Mouse (Mus musculus): ENCODE data around the gene Tdrd9. TPM values are rescaled to one million over a fixed set of nuclear protein-coding genes. Genes with fewer than 3 reads are reported as not detected.
"Not testable (repeated sequence)": the region's sequence is repeated elsewhere in the genome, so short reads cannot be mapped to it uniquely, and the experiment has no call there.

Gene Tdrd9
- total and polyA plus RNA-seq, 3 experiments: 0.09 to 0.10 TPM; not detected in 1

DNA sequence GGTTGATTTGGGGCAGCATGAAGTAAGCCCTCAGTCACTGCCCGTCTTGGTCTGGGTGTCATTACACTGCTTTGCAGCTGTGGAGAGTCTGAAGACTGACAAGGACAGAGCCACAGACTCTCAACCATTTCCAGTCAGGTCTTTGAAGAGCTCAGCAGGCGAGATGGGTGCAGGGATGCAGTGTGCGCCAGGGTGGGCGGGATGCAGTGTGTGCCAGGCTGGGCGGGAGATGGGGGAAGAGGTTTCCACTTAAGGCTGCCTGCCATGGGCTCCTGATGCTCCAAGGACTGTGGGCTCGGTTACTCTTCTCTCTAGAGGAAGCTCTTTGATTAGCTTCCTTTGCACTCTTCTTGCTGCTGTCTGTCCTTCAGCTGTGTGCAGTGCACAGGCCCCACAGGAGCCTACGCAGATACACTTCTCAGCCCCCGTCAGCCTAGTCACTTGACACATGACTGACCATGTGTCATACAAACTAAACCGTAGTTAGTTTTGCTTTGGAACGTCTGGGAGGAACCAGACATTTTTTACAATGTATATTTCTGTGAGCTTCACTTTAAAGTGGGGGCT, 62.1 kb downstream of the Tdrd9 start:
- DNase-seq: no peak

DNA sequence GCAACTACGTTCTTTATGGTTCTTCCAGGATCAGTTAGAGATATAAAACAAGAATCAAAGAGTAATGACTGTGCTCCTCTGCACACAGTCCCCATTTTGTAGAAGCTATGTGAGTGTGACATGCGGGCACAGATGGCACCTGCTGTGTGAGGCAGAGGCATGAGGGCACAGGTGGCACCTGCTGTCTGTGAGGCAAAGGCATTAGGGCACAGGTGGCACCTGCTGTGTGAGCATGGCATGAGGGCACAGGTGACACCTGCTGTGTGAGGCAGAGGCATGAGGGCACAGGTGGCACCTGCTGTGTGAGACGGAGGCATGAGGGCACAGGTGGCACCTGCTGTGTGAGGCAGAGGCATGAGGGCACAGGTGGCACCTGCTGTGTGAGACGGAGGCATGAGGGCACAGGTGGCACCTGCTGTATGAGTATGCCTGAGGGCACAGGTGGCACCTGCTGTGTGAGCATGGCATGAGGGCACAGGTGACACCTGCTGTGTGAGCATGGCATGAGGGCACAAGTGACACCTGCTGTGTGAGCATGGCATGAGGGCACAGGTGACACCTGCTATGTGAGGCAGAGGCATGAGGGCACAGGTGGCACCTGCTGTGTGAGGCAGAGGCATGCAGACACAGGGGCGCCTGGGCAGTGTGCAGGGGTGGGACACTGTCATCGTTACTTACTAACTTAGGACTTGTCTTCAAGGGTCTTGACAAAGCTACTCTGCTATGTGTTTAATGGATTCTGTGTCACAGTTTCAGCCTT, 64.2 kb downstream of the Tdrd9 start:
- H3K27ac ChIP-seq; H3K4me1 ChIP-seq (ENCODE audit: control insufficient read depth, insufficient read depth, low read length); H3K4me3 ChIP-seq; H3K27me3 ChIP-seq (ENCODE audit: control insufficient read depth, insufficient read depth, low read length); DNase-seq; H3K36me3 ChIP-seq (ENCODE audit: control insufficient read depth, insufficient read depth, low read length); intact Hi-C loops (cut with DNase I); H3K79me2 ChIP-seq (replicated peaks; ENCODE audit: control insufficient read depth, insufficient read depth, low read length); H3K9ac ChIP-seq (ENCODE audit: low read depth, low read length): not testable (repeated sequence)
- WGBS: 80% methylated on average over 6 of the region's 6 CpGs

More for the DNA sequence above, 62.1 kb downstream of the Tdrd9 start:
- intact Hi-C loops (cut with DNase I): no loop called here
- 71% methylated on average over 10 of the region's 10 CpGs for WGBS
- Histone ChIP-seq H3K27me3 (ENCODE audit: control insufficient read depth, insufficient read depth, low read length) (no peaks in the 10 kb centered on the region), H3K36me3 (ENCODE audit: control insufficient read depth, insufficient read depth, low read length) (no peaks in the 10 kb centered on the region), H3K27ac (no peak overlapping the region), H3K4me1 (ENCODE audit: control insufficient read depth, insufficient read depth, low read length) (no peaks in the 10 kb centered on the region), H3K9ac (ENCODE audit: low read depth, low read length) (no peak overlapping the region), H3K79me2 (replicated peaks; ENCODE audit: control insufficient read depth, insufficient read depth, low read length) (no peaks in the 10 kb centered on the region), H3K4me3 (no peak overlapping the region)
- TF ChIP-seq POLR2A (IDR thresholded peaks at IDR 0.05; ENCODE audit: insufficient read depth, low read depth, low read length) (no peak), EP300 (IDR thresholded peaks at IDR 0.05; ENCODE audit: insufficient read depth, low read depth, low read length) (no peak), CTCF (IDR thresholded peaks at IDR 0.05) (no peak)

DNA sequence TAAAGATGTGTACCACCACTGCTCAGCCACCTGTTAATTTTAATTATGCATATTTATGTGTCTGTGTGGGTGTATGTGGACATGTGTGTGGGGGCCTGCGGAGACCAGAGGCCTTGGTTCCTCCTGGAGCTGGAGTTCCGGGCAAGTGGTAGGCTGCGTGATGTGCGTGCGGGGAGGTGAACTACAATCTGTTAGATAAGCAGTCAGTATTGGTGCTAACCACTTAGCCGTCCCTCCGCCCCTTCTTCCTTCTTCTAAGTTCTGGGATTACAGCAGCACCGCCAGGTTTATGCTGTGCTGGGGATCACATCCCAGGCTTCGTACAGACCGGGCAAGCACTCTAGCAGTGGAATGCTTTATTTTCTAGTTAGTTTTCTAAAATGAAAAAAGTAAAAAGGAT, 67.1 kb downstream of the Tdrd9 start:
- H3K36me3 ChIP-seq (ENCODE audit: control insufficient read depth, insufficient read depth, low read length): no peaks in the 10 kb centered on the region
- no peak overlapping the region for H3K9ac ChIP-seq (ENCODE audit: low read depth, low read length)
- WGBS: 91% methylated on average over 10 of the region's 10 CpGs
- no peak overlapping the region for H3K4me3 ChIP-seq
- no peaks in the 10 kb centered on the region for H3K4me1 ChIP-seq (ENCODE audit: control insufficient read depth, insufficient read depth, low read length)
- DNase-seq: no peak
- no peak overlapping the region for H3K27ac ChIP-seq
- TF ChIP-seq CTCF (IDR thresholded peaks at IDR 0.05): no peak
- no peak for TF ChIP-seq EP300 (IDR thresholded peaks at IDR 0.05; ENCODE audit: insufficient read depth, low read depth, low read length)
- no peaks in the 10 kb centered on the region for H3K27me3 ChIP-seq (ENCODE audit: control insufficient read depth, insufficient read depth, low read length)
- intact Hi-C loops (cut with DNase I): no loop called here
- no peaks in the 10 kb centered on the region for H3K79me2 ChIP-seq (replicated peaks; ENCODE audit: control insufficient read depth, insufficient read depth, low read length)

DNA sequence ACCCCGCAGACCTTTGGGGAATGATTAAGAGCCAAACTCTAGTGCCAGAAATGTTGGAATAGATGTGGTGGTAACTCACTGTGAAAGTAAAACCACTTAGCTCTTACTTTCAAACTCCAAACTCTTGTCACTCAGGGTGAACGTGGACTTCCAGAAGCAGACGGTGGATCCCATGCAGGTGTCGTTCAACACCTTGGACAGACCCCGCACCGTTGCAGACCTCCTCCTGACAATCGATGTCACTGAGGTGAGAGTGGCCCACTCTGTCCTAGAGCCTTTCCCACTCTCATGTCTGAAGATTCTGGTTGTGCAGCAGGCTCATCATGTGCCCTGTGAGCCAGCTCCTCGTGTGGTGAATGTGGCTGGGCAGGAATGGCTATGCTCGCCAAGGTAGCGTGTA, 67.8 kb downstream of the Tdrd9 start:
- 90% methylated on average over 10 of the region's 10 CpGs for WGBS
- Histone ChIP-seq H3K4me3 (no peak overlapping the region), H3K36me3 (ENCODE audit: control insufficient read depth, insufficient read depth, low read length) (no peaks in the 10 kb centered on the region), H3K4me1 (ENCODE audit: control insufficient read depth, insufficient read depth, low read length) (no peaks in the 10 kb centered on the region), H3K79me2 (replicated peaks; ENCODE audit: control insufficient read depth, insufficient read depth, low read length) (no peaks in the 10 kb centered on the region), H3K27ac (no peak overlapping the region), H3K27me3 (ENCODE audit: control insufficient read depth, insufficient read depth, low read length) (no peaks in the 10 kb centered on the region), H3K9ac (ENCODE audit: low read depth, low read length) (no peak overlapping the region)
- TF ChIP-seq CTCF (IDR thresholded peaks at IDR 0.05) (no peak), EP300 (IDR thresholded peaks at IDR 0.05; ENCODE audit: insufficient read depth, low read depth, low read length) (no peak), POLR2A (IDR thresholded peaks at IDR 0.05; ENCODE audit: insufficient read depth, low read depth, low read length) (no peak)
- DNase-seq: no peak
- intact Hi-C loops (cut with DNase I): no loop called here

DNA sequence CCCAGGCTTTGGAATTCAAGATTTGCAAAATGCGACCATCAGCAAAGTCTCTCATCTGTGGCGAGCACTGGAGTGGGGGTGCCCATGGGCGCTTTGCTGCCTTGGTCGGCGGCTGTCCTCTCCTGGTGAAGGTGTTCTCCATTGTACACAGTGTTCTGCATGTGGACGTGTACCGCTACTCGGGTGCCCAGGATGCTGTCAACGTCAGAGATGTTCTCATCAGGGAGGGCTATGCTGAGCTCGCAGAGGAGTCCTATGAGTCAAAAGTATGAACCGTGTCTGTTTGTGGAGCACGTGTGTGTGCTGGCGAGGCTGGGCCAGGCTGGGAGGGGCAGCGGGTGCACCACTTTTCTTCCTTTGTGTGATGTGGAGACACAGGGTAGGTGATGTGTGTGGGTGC, 71.3 kb downstream of the Tdrd9 start:
- H3K79me2 ChIP-seq (replicated peaks; ENCODE audit: control insufficient read depth, insufficient read depth, low read length): no peaks in the 10 kb centered on the region
- 80% methylated on average over 14 of the region's 14 CpGs for WGBS
- H3K27ac ChIP-seq: no peak overlapping the region
- DNase-seq: no peak
- no peak for TF ChIP-seq POLR2A (IDR thresholded peaks at IDR 0.05; ENCODE audit: insufficient read depth, low read depth, low read length)
- TF ChIP-seq CTCF (IDR thresholded peaks at IDR 0.05): no peak
- TF ChIP-seq EP300 (IDR thresholded peaks at IDR 0.05; ENCODE audit: insufficient read depth, low read depth, low read length): no peak
- H3K36me3 ChIP-seq (ENCODE audit: control insufficient read depth, insufficient read depth, low read length): no peaks in the 10 kb centered on the region
- H3K9ac ChIP-seq (ENCODE audit: low read depth, low read length): no peak overlapping the region
- no peak overlapping the region for H3K4me3 ChIP-seq
- intact Hi-C loops (cut with DNase I): no loop called here
- no peaks in the 10 kb centered on the region for H3K4me1 ChIP-seq (ENCODE audit: control insufficient read depth, insufficient read depth, low read length)
- H3K27me3 ChIP-seq (ENCODE audit: control insufficient read depth, insufficient read depth, low read length): no peaks in the 10 kb centered on the region

DNA sequence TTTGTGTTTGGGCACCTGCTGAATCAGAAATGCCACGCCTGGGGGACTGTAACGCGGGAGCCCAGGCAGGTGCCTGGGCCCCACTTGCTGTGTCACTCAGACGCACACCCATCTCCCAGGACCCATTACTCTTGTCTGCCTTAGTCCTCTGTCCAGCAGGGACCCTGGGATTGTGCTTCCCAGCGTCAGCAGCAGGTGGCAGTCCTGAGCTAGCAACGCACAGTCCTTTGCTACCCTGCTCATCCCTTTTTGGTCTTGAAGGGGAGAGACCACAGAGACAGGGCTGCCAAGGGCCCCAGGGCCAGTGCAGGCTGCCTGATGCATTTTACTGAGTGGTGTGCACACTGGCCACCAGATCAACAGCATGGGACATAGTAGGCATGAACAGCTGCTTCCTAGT, 106.3 kb downstream of the Tdrd9 start:
- WGBS: 6% methylated on average over 6 of the region's 6 CpGs
- H3K79me2 ChIP-seq (replicated peaks; ENCODE audit: control insufficient read depth, insufficient read depth, low read length): no peaks in the 10 kb centered on the region
- TF ChIP-seq POLR2A (IDR thresholded peaks at IDR 0.05; ENCODE audit: insufficient read depth, low read depth, low read length) (no peak), CTCF (IDR thresholded peaks at IDR 0.05) (peak; percentile 90), EP300 (IDR thresholded peaks at IDR 0.05; ENCODE audit: insufficient read depth, low read depth, low read length) (0 out of 2 replicates have a peak, but pooled peaks have one; percentile 59)
- no peaks in the 10 kb centered on the region for H3K4me1 ChIP-seq (ENCODE audit: control insufficient read depth, insufficient read depth, low read length)
- H3K4me3 ChIP-seq: no peak overlapping the region
- intact Hi-C loops (cut with DNase I): loop anchor here (1.0 kb wide), 1 partner anchor 14 kb away; no protein-coding TSS in a partner anchor
- no peak overlapping the region for H3K27ac ChIP-seq
- H3K36me3 ChIP-seq (ENCODE audit: control insufficient read depth, insufficient read depth, low read length): no peaks in the 10 kb centered on the region
- no peaks in the 10 kb centered on the region for H3K27me3 ChIP-seq (ENCODE audit: control insufficient read depth, insufficient read depth, low read length)
- no peak overlapping the region for H3K9ac ChIP-seq (ENCODE audit: low read depth, low read length)
- peak; percentile 61 to 86 for DNase-seq
